Mouse (Mus musculus) forebrain, embryonic 12.5 days (tissue): ENCODE data around the gene Gm40193. TPM values are rescaled to one million over a fixed set of nuclear protein-coding genes. Genes with fewer than 3 reads are reported as not detected.

Source experiments
- ATAC-seq: fragments of 200-750 bp; cut with Nextera tagmentation; 2 replicates; pipeline ENCODE4 v1.8.0; 2017; ENCODE audit warnings: moderate TSS enrichment; ENCODE audit not compliant: low FRiP score
- H3K27ac ChIP-seq: fragments of 300-500 bp; sonication (generic); 2 replicates; pipeline ENCODE4 v1.5.1; 2016; ENCODE audit warnings: mild to moderate bottlenecking
- H3K27me3 ChIP-seq: fragments of 300-500 bp; sonication (generic); 2 replicates; pipeline ENCODE4 v1.6.1; 2016; ENCODE audit warnings: mild to moderate bottlenecking
- H3K36me3 ChIP-seq: fragments of 300-500 bp; sonication (generic); replicated peaks from 2 replicates; pipeline ENCODE4 v1.6.1; 2016; ENCODE audit warnings: mild to moderate bottlenecking
- H3K4me1 ChIP-seq: fragments of 300-500 bp; sonication (generic); 2 replicates; pipeline ENCODE4 v1.6.1; 2016
- H3K4me2 ChIP-seq: fragments of 300-500 bp; sonication (generic); 2 replicates; pipeline ENCODE4 v1.6.1; 2016; ENCODE audit warnings: mild to moderate bottlenecking, moderate library complexity
- H3K4me3 ChIP-seq: fragments of 300-500 bp; sonication (generic); replicated peaks from 2 replicates; pipeline ENCODE4 v1.5.1; 2016; ENCODE audit warnings: mild to moderate bottlenecking
- H3K9ac ChIP-seq: fragments of 300-500 bp; sonication (generic); 2 replicates; pipeline ENCODE4 v1.6.1; 2016; ENCODE audit warnings: mild to moderate bottlenecking
- H3K9me3 ChIP-seq: fragments of 300-500 bp; sonication (generic); 2 replicates; pipeline ENCODE4 v1.6.1; 2016
- WGBS: fragments of 180-500 bp; shearing (Covaris S2); methylation state at CpG from one replicate; pipeline ENCODE4 v1.1.7; 2016; 5-methylcytosine and 5-hydroxymethylcytosine counted together
- polyA plus RNA-seq: library from polyadenylated mRNA; unstranded; fragments of >200 nt; fragmentation: Nextera tagmentation; extraction: Ambion mirVana; gene quantifications from 2 replicates; pipeline ENCODE4 v1.2.1, GENCODE M21; 2016

The Gm40193 gene
- polyA plus RNA-seq, 1 experiment from 2014 or later: not detected

DNA sequence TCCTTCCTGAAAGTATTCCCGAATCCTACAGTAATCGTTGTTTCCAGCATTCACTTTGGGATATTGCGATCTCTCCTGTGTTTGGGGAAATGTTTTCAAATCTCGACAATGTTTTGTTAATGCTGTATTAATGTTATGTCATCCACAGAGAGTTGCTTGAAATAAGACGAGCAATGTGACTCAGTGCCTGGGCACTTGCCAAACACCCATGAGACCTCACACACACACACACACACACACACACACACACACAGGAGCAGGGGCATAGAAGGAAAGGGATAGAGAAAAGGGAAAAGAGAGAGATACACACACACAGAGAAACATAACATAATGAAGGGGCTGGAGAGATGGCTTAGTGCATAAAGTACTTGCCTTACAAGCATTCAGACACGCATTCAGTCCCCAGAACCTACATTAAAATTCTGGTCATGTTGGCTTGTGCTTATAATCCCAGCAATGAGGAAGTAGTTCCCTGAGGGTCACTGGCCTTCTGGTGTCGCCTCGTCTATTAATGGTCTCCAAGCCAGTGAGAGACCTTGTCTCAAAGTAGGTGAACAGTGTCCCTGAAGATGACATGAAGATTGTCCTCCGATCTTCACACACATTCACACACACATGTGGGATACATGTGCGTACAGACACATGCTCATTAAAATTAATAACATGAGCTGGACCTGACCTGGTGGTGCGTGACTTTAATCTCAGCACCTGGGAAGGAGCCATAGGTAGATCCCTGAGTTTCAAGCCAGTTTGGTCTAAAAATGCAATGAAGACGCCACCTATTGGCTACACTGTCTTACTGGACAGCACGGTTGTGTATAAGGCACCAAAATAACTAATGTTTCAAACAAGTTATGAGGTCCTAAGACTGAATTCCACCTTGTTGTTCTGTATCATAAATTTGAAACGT is 32.9 kb downstream of the Gm40193 start:
- no peaks in the 10 kb centered on the region for H3K36me3 ChIP-seq
- peaks cover 2% of the 10 kb centered on the region for H3K27me3 ChIP-seq
- no peak overlapping the region for H3K4me3 ChIP-seq
- no peak overlapping the region for H3K9ac ChIP-seq
- no peaks in the 10 kb centered on the region for H3K4me1 ChIP-seq
- no peaks in the 10 kb centered on the region for H3K9me3 ChIP-seq
- no peak overlapping the region for H3K4me2 ChIP-seq
- no peak for ATAC-seq
- WGBS: 71% methylated on average over 14 of the region's 14 CpGs
- H3K27ac ChIP-seq: no peak overlapping the region

- no peak overlapping the region for H3K4me3 ChIP-seq
- H3K4me1 ChIP-seq: no peaks in the 10 kb centered on the region
- ATAC-seq: no peak
- no peaks in the 10 kb centered on the region for H3K36me3 ChIP-seq
- H3K9me3 ChIP-seq: no peaks in the 10 kb centered on the region
- no peak overlapping the region for H3K4me2 ChIP-seq
- H3K27ac ChIP-seq: no peak overlapping the region
- H3K27me3 ChIP-seq: peaks cover 3% of the 10 kb centered on the region; the same call in 1 of the 2 replicates
- no peak overlapping the region for H3K9ac ChIP-seq
- 89% methylated on average over 6 of the region's 6 CpGs for WGBS
Measured at GRCm38 (mm10) chr11:70489684-70490083, 43.1 kb downstream of the Gm40193 start.

DNA sequence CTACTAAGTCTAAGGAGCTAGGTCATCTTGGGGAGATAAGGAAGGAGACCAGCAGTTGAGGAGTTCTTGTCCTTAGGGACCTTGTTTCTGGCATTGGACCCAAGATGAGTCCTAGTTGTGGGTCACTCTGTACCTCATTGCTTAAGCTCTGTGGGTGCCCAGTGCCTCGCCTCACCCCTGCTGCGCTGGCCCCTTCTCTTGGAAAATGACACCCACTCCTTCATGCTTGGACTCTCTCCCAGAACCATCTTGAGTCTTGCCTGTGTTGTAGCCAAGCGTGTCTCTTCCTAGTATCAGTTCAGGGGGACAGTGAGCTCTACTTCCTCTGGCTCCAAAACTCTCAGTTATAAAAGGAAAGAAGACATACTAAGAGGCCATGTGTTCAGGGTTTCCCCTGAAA is 43.6 kb downstream of the Gm40193 start:
- no peaks in the 10 kb centered on the region for H3K9me3 ChIP-seq
- H3K4me1 ChIP-seq: no peaks in the 10 kb centered on the region
- 85% methylated on average over 3 of the region's 3 CpGs for WGBS
- no peak for ATAC-seq
- H3K36me3 ChIP-seq: no peaks in the 10 kb centered on the region
- no peak overlapping the region for H3K27ac ChIP-seq
- no peak overlapping the region for H3K9ac ChIP-seq
- no peak overlapping the region for H3K4me2 ChIP-seq
- peaks cover 3% of the 10 kb centered on the region; the same call in 1 of the 2 replicates for H3K27me3 ChIP-seq
- H3K4me3 ChIP-seq: no peak overlapping the region

- Histone ChIP-seq H3K4me3 (no peak overlapping the region), H3K9me3 (no peaks in the 10 kb centered on the region), H3K4me1 (no peaks in the 10 kb centered on the region), H3K27me3 (peaks cover 3% of the 10 kb centered on the region; the same call in 1 of the 2 replicates), H3K36me3 (no peaks in the 10 kb centered on the region), H3K4me2 (no peak overlapping the region), H3K27ac (no peak overlapping the region), H3K9ac (no peak overlapping the region)
- no peak for ATAC-seq
- 52% methylated on average over 4 of the region's 4 CpGs for WGBS
Measured at GRCm38 (mm10) chr11:70487816-70488215, 44.9 kb downstream of the Gm40193 start.

DNA sequence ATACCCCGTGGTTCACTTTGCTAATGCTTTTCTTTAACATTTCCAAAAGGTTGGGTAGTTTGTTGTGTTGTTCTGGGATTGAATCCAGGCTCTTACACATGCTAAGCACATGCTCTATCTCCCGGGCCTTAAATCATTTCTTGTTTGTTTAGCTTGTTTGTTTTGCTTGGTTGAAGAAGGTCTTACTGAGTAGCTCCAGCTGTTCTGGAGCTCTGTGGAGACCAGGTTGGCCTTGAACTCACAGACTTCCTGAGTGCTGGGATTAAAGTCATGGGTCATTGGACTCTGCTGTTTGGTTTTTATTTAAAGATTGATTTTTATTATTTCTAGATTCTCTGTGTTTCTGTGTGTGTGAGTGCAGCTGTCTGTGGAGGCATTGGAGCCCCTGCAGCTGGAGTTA is 47.2 kb downstream of the Gm40193 start:
- Histone ChIP-seq H3K27me3 (peaks cover 3% of the 10 kb centered on the region; the same call in 1 of the 2 replicates), H3K9ac (no peak overlapping the region), H3K27ac (no peak overlapping the region), H3K36me3 (no peaks in the 10 kb centered on the region), H3K4me2 (no peak overlapping the region), H3K4me1 (no peaks in the 10 kb centered on the region), H3K4me3 (no peak overlapping the region), H3K9me3 (no peaks in the 10 kb centered on the region)
- ATAC-seq: no peak
- WGBS: 62% methylated on average over 2 of the region's 2 CpGs

Other genes starting within 250 kb of the Gm40193 start
- gene Alox12e, start 210.3 kb downstream of the Gm40193 start, polyA plus RNA-seq: not detected in 2 replicates
- 0.08 and 0.34 TPM in 2 replicates for gene Alox15, start 180.9 kb downstream of the Gm40193 start, polyA plus RNA-seq
- gene Pelp1, start 122.9 kb downstream of the Gm40193 start, polyA plus RNA-seq: 40.3 and 46.2 TPM in 2 replicates
- 36.9 and 40.5 TPM in 2 replicates for gene Arrb2, start 100.3 kb downstream of the Gm40193 start, polyA plus RNA-seq
- 32.1 and 32.5 TPM in 2 replicates for gene Med11, start 81.0 kb downstream of the Gm40193 start, polyA plus RNA-seq
- gene Zmynd15, start 73.5 kb downstream of the Gm40193 start, polyA plus RNA-seq: 0.35 and 0.43 TPM in 2 replicates
- 0.74 and 1.0 TPM in 2 replicates for gene Cxcl16, start 73.0 kb downstream of the Gm40193 start, polyA plus RNA-seq
- gene Tm4sf5, start 27.7 kb downstream of the Gm40193 start, polyA plus RNA-seq: 0.35 and 0.49 TPM in 2 replicates
- gene Vmo1, start 18.3 kb downstream of the Gm40193 start, polyA plus RNA-seq: not detected in 2 replicates
- gene Gltpd2, start 13.7 kb downstream of the Gm40193 start, polyA plus RNA-seq: not detected in 2 replicates
- gene Psmb6, start 7.6 kb downstream of the Gm40193 start, polyA plus RNA-seq: 758 and 788 TPM in 2 replicates
- 3.4 and 4.0 TPM in 2 replicates for gene Pld2, start 7.1 kb upstream of the Gm40193 start, polyA plus RNA-seq
- 15.3 and 17.4 TPM in 2 replicates for gene Mink1, start 29.9 kb upstream of the Gm40193 start, polyA plus RNA-seq
- not detected in 2 replicates for gene 4930544D05Rik, start 82.9 kb upstream of the Gm40193 start, polyA plus RNA-seq
- gene Chrne, start 86.3 kb upstream of the Gm40193 start, polyA plus RNA-seq: not detected in 2 replicates
- 0.23 and 0.33 TPM in 2 replicates for gene Gp1ba, start 106.2 kb upstream of the Gm40193 start, polyA plus RNA-seq
- 85.1 and 96.1 TPM in 2 replicates for gene Rnf167, start 114.3 kb upstream of the Gm40193 start, polyA plus RNA-seq
- 139 and 141 TPM in 2 replicates for gene Slc25a11, start 114.5 kb upstream of the Gm40193 start, polyA plus RNA-seq
- 1,070 and 1,131 TPM in 2 replicates for gene Pfn1, start 121.7 kb upstream of the Gm40193 start, polyA plus RNA-seq
- gene Eno3, start 124.3 kb upstream of the Gm40193 start, polyA plus RNA-seq: 9.0 and 9.7 TPM in 2 replicates
- 144 and 149 TPM in 2 replicates for gene Spag7, start 136.5 kb upstream of the Gm40193 start, polyA plus RNA-seq
- gene Camta2, start 155.2 kb upstream of the Gm40193 start, polyA plus RNA-seq: 12.6 and 13.9 TPM in 2 replicates
- 0.55 and 0.96 TPM in 2 replicates for gene Inca1, start 167.2 kb upstream of the Gm40193 start, polyA plus RNA-seq
- 1.7 and 3.2 TPM in 2 replicates for gene Kif1c, start 167.6 kb upstream of the Gm40193 start, polyA plus RNA-seq
- gene Zfp3, start 231.3 kb upstream of the Gm40193 start, polyA plus RNA-seq: 10.7 and 11.4 TPM in 2 replicates